Mouse (Mus musculus): ENCODE measurements around the gene Cxcl10.

GRCm38 (mm10) chr5:92348794-92349413 is at the start of gene Cxcl10:
- TF ChIP-seq CTCF (IDR thresholded peaks at IDR 0.05; ENCODE audit: extremely low read depth, insufficient read length, insufficient replicate concordance, low read depth, low read length) (no peak), POLR2A (IDR thresholded peaks at IDR 0.05; ENCODE audit: low read depth, low read length) (peak; percentile 38; the same call in 1 of the 2 replicates)

Data from small intestine, adult 2 months (tissue).